Mouse (Mus musculus) olfactory bulb, adult 2 months (tissue): ENCODE data around the gene Magi2.

ENCODE experiments used
- CTCF ChIP-seq: fragments of 200-500 bp; IDR thresholded peaks from 2 replicates; pipeline ENCODE4 v1.5.1; 2012; ENCODE audit warnings: low read depth, mild to moderate bottlenecking, low read length, moderate library complexity; ENCODE audit not compliant: insufficient read depth
- POLR2A ChIP-seq: fragments of 200-500 bp; IDR thresholded peaks from 2 replicates; pipeline ENCODE4 v1.6.1; 2012; ENCODE audit warnings: mild to moderate bottlenecking, low read depth, low read length, moderate library complexity; ENCODE audit not compliant: insufficient read depth

- TF ChIP-seq CTCF (no peak), POLR2A (no peak)
Measured at GRCm38 (mm10) chr5:19241797-19242196, 15.0 kb downstream of the Magi2 start.
